Mouse (Mus musculus): ENCODE data around the gene Ltbp3.
A peak's percentile ranks its signal among the peaks of the same experiment; 100 is the strongest.

Gene Ltbp3

GRCm38 (mm10) chr19:5740320-5741317 lies at the start of gene Ltbp3:
Gene Ltbp3 (plus strand): TSS chr19:5740904.
- peak in 1 of 2 experiments; percentile 83 for DNase-seq (ENCODE audit: inconsistent age in 2 of 2, low spot score in 1 of 2)

DNA sequence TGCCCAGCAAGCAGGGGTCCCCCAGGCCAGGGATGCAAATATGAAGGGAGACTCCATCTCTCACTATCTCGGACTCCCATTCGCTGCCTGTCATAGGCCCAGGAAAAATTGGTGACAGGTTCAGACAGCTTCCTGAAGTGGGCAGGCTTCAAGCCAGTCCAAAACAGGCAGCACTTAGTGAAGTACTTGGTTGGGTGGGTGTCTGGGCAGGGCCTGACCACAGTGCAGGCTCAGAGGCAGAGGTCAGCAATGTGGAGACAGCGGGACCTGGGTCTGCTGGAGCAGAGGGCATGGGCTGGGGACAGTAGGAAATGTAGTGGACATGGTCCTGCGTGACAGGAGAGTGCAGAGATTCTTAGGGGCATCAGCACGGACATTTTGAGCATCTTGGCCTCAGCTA lies 49.1 kb upstream of the Ltbp3 start:
- no peak for DNase-seq (ENCODE audit: inconsistent age in 2 of 2, low spot score in 1 of 2)

DNA sequence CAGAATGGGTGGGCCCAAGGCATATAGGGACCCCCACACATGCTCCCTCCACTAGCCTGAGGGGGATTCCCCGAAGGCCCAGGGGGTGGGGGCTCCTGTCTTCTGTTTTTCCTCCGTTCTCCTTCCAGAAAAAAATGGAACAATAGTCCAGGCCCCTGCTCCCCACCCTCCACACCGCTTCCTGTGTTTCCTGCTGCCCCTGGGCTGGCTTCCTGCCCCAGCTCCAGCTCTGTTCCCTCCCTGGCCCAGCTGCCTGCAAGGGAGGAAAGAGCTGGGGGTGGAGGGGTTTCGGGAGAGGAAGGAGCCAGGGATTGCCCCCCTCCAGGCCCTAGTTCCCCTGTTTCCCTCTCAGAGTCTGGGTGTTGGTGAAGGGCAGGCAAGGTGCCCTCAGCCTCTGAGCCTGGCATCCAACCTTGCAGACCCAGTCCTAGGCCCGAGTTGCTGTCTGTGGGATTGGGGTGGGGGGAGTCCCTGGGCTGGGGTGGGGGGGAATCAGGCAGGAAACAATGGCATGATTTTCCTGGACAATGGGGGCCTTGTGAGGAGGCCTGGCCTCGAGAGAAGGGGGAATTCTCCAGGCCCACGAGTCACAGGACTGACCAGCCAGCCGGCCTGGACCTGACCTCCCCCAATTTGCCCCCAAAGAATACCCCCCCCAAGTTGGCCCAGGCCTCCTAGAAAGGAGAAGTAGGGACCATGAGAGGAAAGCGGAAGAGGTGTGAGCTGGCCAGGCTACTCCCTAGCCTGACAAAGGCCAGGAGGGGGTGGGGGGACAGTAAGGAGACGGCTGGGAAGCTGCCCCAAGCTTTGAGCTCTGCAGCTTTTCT lies 48.4 kb upstream of the Ltbp3 start:
- peak; percentile 59 to 78 for DNase-seq (ENCODE audit: inconsistent age in 2 of 2, low spot score in 1 of 2)

DNA sequence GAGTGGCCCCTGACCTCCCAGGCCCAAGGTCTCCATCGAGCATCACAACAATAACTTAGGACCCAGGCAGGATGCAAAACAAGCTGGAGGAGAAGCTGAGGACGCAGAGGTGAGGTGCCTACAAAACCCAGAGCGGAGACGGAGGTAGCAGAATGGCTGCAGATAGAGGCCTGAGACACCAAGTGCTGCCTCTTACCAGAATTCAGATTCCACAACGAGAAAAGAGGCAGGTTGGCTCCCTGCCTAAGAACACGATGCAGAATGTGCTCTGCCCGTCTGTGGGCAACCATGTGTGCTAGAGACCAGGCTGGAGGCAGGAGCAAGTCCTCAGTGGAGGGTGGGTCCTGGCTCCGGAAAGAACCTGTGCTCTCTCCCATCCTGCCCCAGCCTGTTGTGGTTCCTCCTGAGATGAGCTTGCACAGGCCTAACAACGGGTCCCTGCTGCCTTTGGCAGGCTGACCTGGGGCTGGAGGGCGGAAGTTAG lies 47.7 kb upstream of the Ltbp3 start:
- peak in 1 of 2 experiments; percentile 51 for DNase-seq (ENCODE audit: inconsistent age in 2 of 2, low spot score in 1 of 2)

DNA sequence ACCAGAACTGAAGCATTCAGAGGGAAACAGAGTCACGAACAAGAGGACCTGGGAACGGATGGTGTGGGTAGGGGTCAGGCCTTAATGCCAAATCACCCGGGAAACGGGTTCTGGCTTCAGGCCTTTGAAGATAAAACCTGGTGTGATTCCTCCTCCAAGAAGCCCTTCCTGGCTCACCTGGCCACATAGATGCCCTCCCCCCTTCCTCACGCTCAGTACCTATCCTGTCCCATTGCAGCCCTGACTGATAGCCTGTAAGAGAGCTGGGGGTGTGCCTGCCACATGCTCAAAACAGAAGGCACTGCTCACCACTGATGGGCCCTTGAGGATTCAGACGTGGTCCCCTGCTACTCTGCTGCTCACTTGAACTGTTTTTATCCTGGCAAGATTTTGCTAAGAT lies 46.9 kb upstream of the Ltbp3 start:
- no peak for DNase-seq (ENCODE audit: inconsistent age in 2 of 2, low spot score in 1 of 2)

GRCm38 (mm10) chr19:5695849-5696462 lies 44.7 kb upstream of the Ltbp3 start:
- DNase-seq (ENCODE audit: inconsistent age in 2 of 2, low spot score in 1 of 2) = no peak

GRCm38 (mm10) chr19:5704163-5704800 lies 36.4 kb upstream of the Ltbp3 start, which contains the start of gene Kcnk7:
Gene Kcnk7 (plus strand): TSS chr19:5704367.
- DNase-seq (ENCODE audit: inconsistent age in 2 of 2, low spot score in 1 of 2) = no peak

- DNase-seq (ENCODE audit: inconsistent age in 2 of 2, low spot score in 1 of 2) = no peak
Measured at GRCm38 (mm10) chr19:5704801-5705571, 35.7 kb upstream of the Ltbp3 start.

GRCm38 (mm10) chr19:5710068-5710467 lies 30.6 kb upstream of the Ltbp3 start:
- DNase-seq (ENCODE audit: inconsistent age in 2 of 2, low spot score in 1 of 2) = no peak

DNA sequence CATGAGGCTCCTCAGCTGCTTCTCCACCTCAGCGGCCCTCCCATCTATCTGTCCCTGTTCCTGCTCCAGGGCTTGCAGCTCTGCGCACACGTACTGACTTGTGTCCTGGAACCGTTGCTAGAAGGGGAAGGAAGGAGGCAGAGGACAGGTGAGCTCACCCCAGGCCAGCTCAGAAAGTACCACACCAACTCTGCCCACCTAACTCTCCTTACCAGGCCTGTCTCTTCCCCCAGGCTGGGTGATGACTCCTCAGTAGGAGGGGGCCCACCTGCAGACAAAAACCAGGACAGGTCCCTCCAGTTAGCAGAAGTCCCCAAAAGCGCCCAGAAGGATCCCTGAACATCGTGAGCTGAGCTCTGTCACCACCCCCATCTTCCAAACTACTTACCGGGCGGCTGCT lies 30.1 kb upstream of the Ltbp3 start:
- DNase-seq (ENCODE audit: inconsistent age in 2 of 2, low spot score in 1 of 2) = no peak

GRCm38 (mm10) chr19:5711218-5711617 lies 29.5 kb upstream of the Ltbp3 start:
- peak; percentile 76 to 89 for DNase-seq (ENCODE audit: inconsistent age in 2 of 2, low spot score in 1 of 2)

DNA sequence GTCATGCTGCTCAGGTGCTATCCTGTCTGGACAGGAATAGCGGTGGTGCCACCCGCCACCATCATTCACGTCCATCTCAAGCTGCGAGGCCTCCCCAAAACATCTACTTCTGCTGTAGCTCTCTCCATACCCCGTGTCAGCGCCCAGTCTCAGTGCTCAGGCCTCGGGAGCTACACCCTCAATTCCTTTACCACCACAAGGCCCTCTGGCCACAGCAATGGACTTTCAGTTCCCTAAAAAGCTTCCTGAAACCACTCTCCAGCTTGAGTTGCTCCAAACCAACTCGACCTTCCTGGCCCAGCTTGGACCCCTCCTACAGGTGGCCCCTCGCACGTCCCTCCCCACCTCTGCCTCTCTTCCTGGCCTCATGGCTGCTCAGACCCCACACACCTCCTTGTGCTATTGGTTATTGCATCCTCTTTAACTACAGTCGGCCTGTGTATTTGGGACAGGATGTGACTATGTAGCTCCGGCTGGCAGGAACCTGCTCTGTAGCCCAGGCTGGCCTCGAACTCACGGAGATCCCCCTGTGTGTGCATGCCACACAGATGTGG lies 28.7 kb upstream of the Ltbp3 start:
- DNase-seq (ENCODE audit: inconsistent age in 2 of 2, low spot score in 1 of 2) = peak in 1 of 2 experiments; percentile 36

DNA sequence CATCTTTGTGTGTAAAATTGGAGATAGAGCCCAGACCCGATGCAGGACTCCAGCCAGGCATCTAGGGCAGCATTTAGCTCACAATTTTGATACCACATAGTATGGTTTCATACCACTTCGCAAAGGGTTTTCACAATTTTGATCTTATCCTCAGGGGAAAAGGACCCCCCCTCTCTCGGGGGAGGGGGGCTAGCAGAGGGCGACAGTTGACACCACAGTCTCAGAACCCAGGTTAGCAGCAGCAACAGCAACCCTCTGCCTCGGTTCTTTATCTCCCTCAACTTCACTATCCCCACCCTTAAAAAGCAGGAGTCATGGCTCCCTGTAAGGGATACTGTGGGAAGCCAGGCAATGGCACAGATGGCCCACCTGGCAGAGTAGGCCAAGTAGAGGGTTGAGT lies 27.4 kb upstream of the Ltbp3 start:
- DNase-seq (ENCODE audit: inconsistent age in 2 of 2, low spot score in 1 of 2) = no peak

- DNase-seq (ENCODE audit: inconsistent age in 2 of 2, low spot score in 1 of 2) = peak; percentile 58 to 83
Measured at GRCm38 (mm10) chr19:5713730-5714129, 27.0 kb upstream of the Ltbp3 start.

GRCm38 (mm10) chr19:5715793-5716688 lies 24.7 kb upstream of the Ltbp3 start:
- DNase-seq (ENCODE audit: inconsistent age in 2 of 2, low spot score in 1 of 2) = peak; percentile 41 to 55

- peak; percentile 30 to 61 for DNase-seq (ENCODE audit: inconsistent age in 2 of 2, low spot score in 1 of 2)
Measured at GRCm38 (mm10) chr19:5716955-5717354, 23.7 kb upstream of the Ltbp3 start.

DNA sequence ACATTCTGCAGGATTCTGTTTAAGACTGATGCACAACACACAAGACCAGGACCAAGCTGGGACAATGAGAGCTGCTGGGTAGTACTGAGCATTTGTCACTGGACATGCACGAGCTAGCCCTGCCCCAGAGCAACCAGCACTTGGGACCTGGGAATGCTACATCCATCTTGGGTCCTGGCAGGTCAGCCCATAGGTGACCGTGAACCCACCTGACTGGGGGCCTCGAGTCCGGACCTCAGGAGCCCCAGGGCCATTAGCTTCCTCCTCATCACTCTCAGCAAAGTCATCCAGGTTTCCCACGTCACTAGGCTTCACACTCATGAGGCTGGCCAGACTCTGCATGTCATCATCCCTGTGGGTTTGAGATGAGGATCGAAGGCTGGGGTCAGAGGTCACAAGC lies 19.5 kb upstream of the Ltbp3 start:
- no peak for DNase-seq (ENCODE audit: inconsistent age in 2 of 2, low spot score in 1 of 2)

GRCm38 (mm10) chr19:5722848-5723425 lies 17.8 kb upstream of the Ltbp3 start:
- no peak for DNase-seq (ENCODE audit: inconsistent age in 2 of 2, low spot score in 1 of 2)

Measured in adrenal gland, adult (tissue).